Mouse (Mus musculus) limb, embryonic 12.5 days (tissue): ENCODE measurements around the gene Pld1. TPM values are rescaled to one million over a fixed set of nuclear protein-coding genes. Genes with fewer than 3 reads are reported as not detected.

Experiments
- ATAC-seq: fragments of 200-750 bp; cut with Nextera tagmentation; 2 replicates; pipeline ENCODE4 v1.8.0; 2017; ENCODE audit warnings: low read depth, moderate TSS enrichment; ENCODE audit not compliant: insufficient number of reproducible peaks, insufficient read depth, low FRiP score, low TSS enrichment
- H3K27ac ChIP-seq: fragments of 300-500 bp; sonication (generic); 2 replicates; pipeline ENCODE4 v1.5.1; 2016; ENCODE audit warnings: mild to moderate bottlenecking, moderate library complexity
- H3K27me3 ChIP-seq: fragments of 300-500 bp; sonication (generic); 2 replicates; pipeline ENCODE4 v1.6.1; 2016; ENCODE audit warnings: mild to moderate bottlenecking, moderate library complexity
- H3K36me3 ChIP-seq: fragments of 300-500 bp; sonication (generic); 2 replicates; pipeline ENCODE4 v1.6.1; 2016; ENCODE audit warnings: mild to moderate bottlenecking, moderate library complexity
- H3K4me1 ChIP-seq: fragments of 300-500 bp; sonication (generic); replicated peaks from 2 replicates; pipeline ENCODE4 v1.6.1; 2016
- H3K4me2 ChIP-seq: fragments of 300-500 bp; sonication (generic); 2 replicates; pipeline ENCODE4 v1.6.1; 2016; ENCODE audit warnings: mild to moderate bottlenecking, moderate library complexity
- H3K4me3 ChIP-seq: fragments of 300-500 bp; sonication (generic); replicated peaks from 2 replicates; pipeline ENCODE4 v1.5.1; 2016; ENCODE audit warnings: mild to moderate bottlenecking
- H3K9ac ChIP-seq: fragments of 300-500 bp; sonication (generic); replicated peaks from 2 replicates; pipeline ENCODE4 v1.6.1; 2016; ENCODE audit warnings: mild to moderate bottlenecking, moderate library complexity
- H3K9me3 ChIP-seq: fragments of 300-500 bp; sonication (generic); 2 replicates; pipeline ENCODE4 v1.6.1; 2016; ENCODE audit warnings: mild to moderate bottlenecking, moderate library complexity
- WGBS: fragments of 180-500 bp; shearing (Covaris S2); methylation state at CpG from one replicate; pipeline ENCODE4 v1.1.7; 2016; 5-methylcytosine and 5-hydroxymethylcytosine counted together
- polyA plus RNA-seq: library from polyadenylated mRNA; unstranded; fragments of >200 nt; fragmentation: Nextera tagmentation; extraction: Ambion mirVana; gene quantifications from 2 replicates; pipeline ENCODE4 v1.2.1, GENCODE M21; 2016

Pld1 gene
- polyA plus RNA-seq, 1 experiment from 2014 or later: 2.8 TPM

DNA sequence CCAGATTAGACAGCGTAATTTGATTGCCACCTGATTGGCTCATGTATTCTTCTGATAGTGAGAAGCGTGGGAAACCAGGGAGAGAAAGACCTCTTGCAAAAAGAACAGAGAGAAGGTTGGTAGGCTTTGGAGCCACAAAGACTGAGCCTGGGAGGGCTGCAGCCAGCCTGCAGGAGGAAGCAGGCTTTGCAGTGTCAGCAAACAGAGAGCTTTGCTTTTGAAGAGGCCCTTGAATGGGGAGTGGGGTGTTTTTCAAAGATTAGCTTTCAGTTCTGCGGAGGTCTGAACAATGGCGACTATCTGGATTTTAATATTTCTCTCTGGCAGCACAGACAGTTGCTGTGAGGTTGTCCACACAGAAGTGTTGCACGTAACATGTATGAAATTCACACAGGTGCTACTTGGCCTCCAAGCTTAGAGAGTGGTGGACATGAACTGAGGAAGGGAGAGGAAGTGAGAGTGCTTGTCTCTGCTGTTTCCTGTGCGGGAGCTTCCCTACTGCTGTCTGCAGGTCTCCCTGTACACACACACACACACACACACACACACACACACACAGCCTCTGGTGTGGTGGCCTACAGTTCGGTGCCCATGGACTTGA, 93.2 kb downstream of the Pld1 start:
- WGBS: 87% methylated on average over 7 of the region's 7 CpGs
- ATAC-seq: no peak
- Histone ChIP-seq H3K4me1 (no peaks in the 10 kb centered on the region), H3K36me3 (no peaks in the 10 kb centered on the region), H3K27ac (no peak overlapping the region), H3K9me3 (no peaks in the 10 kb centered on the region), H3K4me3 (no peak overlapping the region), H3K4me2 (no peak overlapping the region), H3K27me3 (no peaks in the 10 kb centered on the region), H3K9ac (no peak overlapping the region)

DNA sequence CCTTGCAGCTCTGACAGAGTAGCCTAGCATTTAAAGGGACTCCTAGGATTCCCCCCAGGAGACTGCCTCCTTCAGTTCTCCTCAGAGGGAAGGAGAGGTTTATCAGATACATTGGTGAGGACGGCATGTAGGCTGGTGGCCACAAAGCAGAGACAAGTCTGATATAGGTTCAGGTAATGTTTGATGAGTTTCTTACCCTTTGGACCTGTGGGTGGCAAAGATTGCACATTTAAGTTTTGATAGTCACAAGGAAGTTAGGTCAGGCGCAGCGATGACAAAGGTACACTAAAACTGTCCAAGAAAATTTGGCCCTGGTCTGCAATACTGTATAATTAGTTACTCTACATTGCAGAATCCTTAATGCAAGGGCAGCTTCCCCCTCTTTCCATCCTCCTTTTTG, 95.4 kb downstream of the Pld1 start:
- no peaks in the 10 kb centered on the region for H3K9me3 ChIP-seq
- WGBS: 95% methylated on average over 3 of the region's 3 CpGs
- no peaks in the 10 kb centered on the region for H3K36me3 ChIP-seq
- H3K27me3 ChIP-seq: no peaks in the 10 kb centered on the region
- no peaks in the 10 kb centered on the region for H3K4me1 ChIP-seq
- H3K4me2 ChIP-seq: no peak overlapping the region
- no peak overlapping the region for H3K4me3 ChIP-seq
- no peak overlapping the region for H3K27ac ChIP-seq
- ATAC-seq: no peak
- no peak overlapping the region for H3K9ac ChIP-seq

DNA sequence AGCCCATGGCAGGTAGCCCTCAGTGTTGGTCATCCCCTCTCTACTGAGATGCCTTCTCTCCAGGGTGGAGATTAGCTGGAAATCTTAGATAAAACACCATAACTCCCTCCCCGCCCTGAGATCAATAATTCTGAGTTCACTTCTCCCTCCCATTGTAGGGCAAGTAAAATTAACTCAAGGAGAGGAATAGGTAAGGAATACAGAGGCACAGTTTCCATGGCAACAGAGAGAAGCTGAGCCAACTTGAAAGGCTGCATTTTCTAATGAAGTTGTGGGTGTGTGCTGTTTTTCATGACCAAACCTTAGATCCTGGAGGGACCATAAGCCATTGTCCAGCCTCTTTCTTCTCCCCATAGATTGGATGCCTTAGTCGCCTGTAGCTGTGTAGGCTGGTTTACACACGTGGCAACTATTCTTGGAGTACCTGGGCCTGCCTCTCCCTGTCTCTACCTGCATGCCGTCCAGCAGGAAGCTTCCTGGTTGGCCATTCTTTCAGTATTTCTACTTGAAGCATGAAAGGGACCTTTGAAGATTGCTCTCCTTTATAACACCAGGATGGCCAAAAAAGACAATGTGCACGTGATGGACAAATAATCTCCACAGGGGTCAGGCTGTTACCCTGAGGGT, 96.3 kb downstream of the Pld1 start:
- no peaks in the 10 kb centered on the region for H3K4me1 ChIP-seq
- H3K4me2 ChIP-seq: no peak overlapping the region
- H3K27ac ChIP-seq: no peak overlapping the region
- H3K36me3 ChIP-seq: no peaks in the 10 kb centered on the region
- no peaks in the 10 kb centered on the region for H3K9me3 ChIP-seq
- ATAC-seq: no peak
- no peak overlapping the region for H3K9ac ChIP-seq
- 80% methylated on average over 5 of the region's 5 CpGs for WGBS
- H3K4me3 ChIP-seq: no peak overlapping the region
- no peaks in the 10 kb centered on the region for H3K27me3 ChIP-seq

DNA sequence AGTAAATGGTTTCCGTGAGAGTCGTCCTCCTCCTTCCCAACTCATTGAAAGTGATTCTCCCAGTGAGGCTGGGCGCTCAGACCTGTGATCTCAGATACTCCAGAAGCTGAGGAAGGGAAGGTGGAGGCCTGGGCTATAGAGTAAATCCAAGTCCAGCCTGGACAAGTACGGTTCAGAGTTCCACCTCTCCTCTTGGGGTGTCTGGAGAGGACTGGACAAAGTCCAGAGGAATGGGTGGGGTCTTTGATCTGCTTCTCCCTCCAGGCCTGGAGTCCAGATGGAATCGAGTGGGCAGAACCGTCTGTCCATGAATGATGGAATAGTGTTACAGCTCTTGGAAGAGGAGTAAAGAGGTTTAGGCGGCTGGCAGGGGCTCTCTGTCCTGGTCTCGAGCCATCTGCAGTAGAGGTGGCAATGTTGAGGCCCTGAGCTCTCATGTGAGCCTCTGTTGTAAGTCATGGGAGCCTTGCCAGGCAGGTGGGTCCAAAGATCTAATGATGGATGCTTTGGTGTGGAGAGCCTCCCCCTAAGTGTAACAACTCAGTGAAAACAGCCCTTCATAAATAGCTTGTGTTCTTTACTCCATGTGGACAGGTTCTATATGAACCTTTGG, 98.9 kb downstream of the Pld1 start:
- 46% methylated on average over 8 of the region's 8 CpGs for WGBS
- ATAC-seq: no peak
- Histone ChIP-seq H3K9ac (no peak overlapping the region), H3K4me3 (no peak overlapping the region), H3K9me3 (no peaks in the 10 kb centered on the region; the same call in 1 of the 2 replicates), H3K36me3 (no peaks in the 10 kb centered on the region), H3K27ac (no peak overlapping the region), H3K4me1 (no peaks in the 10 kb centered on the region), H3K27me3 (no peaks in the 10 kb centered on the region), H3K4me2 (no peak overlapping the region)

DNA sequence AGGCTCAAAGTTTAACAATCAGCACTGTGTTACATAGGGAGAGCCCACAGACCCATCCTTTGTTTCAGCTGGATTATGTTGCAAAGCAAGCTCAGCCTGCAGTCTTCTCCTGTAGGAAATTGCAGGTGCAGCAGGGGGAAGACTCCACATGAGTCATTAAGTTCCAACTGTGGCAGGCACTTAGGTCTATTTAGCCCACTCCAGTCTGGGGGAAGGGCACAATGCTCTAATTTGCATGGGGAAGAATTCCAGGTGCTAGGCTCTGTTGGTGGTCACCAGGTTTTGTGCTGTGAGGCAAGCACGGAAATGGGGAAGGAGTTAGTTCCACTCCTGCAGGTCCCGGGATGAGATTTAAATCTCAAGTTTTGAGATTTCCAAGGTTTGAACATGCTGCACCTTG, 99.6 kb downstream of the Pld1 start:
- no peak overlapping the region for H3K9ac ChIP-seq
- 44% methylated on average over 2 of the region's 2 CpGs for WGBS
- no peak overlapping the region for H3K27ac ChIP-seq
- H3K4me2 ChIP-seq: no peak overlapping the region
- H3K27me3 ChIP-seq: no peaks in the 10 kb centered on the region
- ATAC-seq: no peak
- H3K9me3 ChIP-seq: no peaks in the 10 kb centered on the region; the same call in 1 of the 2 replicates
- H3K4me3 ChIP-seq: no peak overlapping the region
- no peaks in the 10 kb centered on the region for H3K36me3 ChIP-seq
- H3K4me1 ChIP-seq: no peaks in the 10 kb centered on the region

DNA sequence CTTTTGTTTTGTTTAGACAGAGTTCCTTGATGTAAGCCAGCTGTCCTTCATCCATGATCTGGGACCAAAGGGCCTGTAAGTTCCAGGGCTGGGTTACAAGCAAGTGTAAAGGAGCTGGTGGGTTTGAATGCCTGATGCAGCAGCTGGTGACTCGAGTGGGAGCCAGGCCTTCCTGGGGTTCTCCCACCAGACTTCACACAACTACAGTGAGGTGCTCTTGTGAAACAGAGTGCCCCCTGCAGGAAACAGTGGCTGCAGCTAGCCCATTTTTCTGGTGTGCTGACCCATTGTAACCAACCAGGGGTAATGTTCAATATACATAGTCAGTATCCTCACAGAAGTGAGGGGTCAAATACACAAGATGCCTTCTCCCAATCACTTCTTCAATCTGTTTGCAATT, 101.3 kb downstream of the Pld1 start:
- H3K9ac ChIP-seq: no peak overlapping the region
- H3K27me3 ChIP-seq: no peaks in the 10 kb centered on the region
- H3K4me1 ChIP-seq: no peaks in the 10 kb centered on the region
- ATAC-seq: no peak
- 28% methylated on average over 1 of the region's 1 CpGs for WGBS
- no peaks in the 10 kb centered on the region for H3K36me3 ChIP-seq
- H3K4me3 ChIP-seq: no peak overlapping the region
- no peaks in the 10 kb centered on the region; the same call in 1 of the 2 replicates for H3K9me3 ChIP-seq
- no peak overlapping the region for H3K27ac ChIP-seq
- H3K4me2 ChIP-seq: no peak overlapping the region

DNA sequence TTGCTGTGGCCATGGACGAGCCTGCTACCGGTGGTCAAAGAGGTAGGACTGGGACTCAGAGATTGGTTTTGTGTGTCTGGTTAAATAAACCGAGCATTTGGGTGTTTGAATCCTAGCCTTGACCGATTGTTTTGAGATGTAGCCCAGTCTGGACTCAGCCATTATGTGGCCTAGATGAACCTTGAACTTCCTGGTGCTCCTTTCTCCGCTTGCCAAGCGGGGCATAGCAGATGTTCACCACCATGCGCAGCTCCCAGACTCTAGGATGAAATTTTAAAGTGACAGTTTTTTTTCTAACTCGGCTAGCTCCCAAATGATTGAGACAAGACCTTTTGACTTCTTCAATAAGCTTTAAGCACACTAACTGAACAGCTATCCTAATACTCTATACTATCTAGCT, 102.7 kb downstream of the Pld1 start:
- 87% methylated on average over 8 of the region's 8 CpGs for WGBS
- Histone ChIP-seq H3K36me3 (no peaks in the 10 kb centered on the region), H3K9me3 (no peaks in the 10 kb centered on the region; the same call in 1 of the 2 replicates), H3K27me3 (no peaks in the 10 kb centered on the region), H3K27ac (no peak overlapping the region), H3K4me2 (no peak overlapping the region), H3K9ac (no peak overlapping the region), H3K4me3 (no peak overlapping the region), H3K4me1 (no peaks in the 10 kb centered on the region)
- ATAC-seq: no peak

DNA sequence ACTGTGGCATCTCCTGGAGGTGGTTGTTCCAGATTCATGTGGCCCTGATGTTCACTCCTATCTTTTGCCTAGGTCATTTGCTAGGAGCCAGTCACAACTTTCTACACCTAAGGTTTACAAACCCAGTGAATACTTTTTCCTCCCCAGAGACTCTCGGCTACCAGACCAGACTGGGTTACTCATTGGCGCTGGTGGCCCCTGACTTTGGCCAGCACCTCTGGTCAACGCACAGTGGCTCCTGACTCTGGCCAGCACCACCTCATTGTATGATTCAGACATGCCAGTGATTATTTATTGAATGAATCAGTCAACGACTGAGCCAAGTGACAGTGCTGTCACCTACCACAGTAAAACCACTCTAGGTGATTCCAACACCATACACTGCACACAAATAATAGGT, 103.9 kb downstream of the Pld1 start:
- no peak for ATAC-seq
- Histone ChIP-seq H3K9ac (no peak overlapping the region), H3K4me2 (no peak overlapping the region), H3K4me3 (no peak overlapping the region), H3K27ac (no peak overlapping the region), H3K27me3 (no peaks in the 10 kb centered on the region), H3K36me3 (no peaks in the 10 kb centered on the region), H3K9me3 (no peaks in the 10 kb centered on the region; the same call in 1 of the 2 replicates), H3K4me1 (no peaks in the 10 kb centered on the region)
- WGBS: 94% methylated on average over 4 of the region's 4 CpGs

DNA sequence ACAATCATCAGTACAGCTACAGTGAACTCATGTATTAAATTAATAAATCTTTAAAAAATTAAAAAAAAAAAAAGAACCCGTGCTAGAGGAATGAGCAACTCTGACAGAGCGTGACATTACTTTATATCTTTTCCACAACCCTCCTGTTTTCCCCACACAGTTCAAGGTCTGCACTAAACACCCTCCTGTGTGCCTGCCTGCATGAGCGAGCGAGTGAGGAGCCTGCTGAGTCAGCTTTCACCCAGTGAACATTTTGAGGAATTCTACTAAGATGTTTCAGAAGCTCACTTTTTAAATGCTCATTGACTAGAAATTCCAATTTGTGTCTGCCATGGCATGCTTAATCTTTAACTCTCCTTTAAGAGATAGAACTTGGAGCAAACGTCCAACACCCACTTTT, 109.1 kb downstream of the Pld1 start:
- Histone ChIP-seq H3K9ac (no peak overlapping the region), H3K27me3 (no peaks in the 10 kb centered on the region), H3K9me3 (no peaks in the 10 kb centered on the region), H3K27ac (no peak overlapping the region), H3K4me1 (no peaks in the 10 kb centered on the region), H3K4me3 (no peak overlapping the region), H3K36me3 (no peaks in the 10 kb centered on the region), H3K4me2 (no peak overlapping the region)
- ATAC-seq: no peak
- 89% methylated on average over 5 of the region's 5 CpGs for WGBS

DNA sequence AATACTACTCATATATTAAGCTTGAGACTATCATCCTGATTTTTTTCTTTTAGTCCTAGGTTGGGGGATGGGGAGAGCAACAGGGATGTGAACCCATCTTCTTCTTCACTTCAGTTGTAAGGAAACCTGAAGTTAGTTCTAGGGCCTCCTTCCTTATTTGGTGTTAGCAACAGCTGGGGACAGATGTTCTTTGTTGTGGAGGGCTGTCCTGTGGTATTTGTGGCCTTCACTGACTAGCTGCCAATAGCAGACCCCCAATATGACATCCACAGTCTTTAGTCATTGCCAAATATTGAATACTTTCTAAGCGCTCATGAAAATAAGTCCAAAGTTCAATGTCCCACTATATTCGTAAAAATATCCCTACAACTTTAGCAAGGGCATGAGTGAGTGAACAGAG, 111.0 kb downstream of the Pld1 start:
- H3K36me3 ChIP-seq: no peaks in the 10 kb centered on the region
- 96% methylated on average over 2 of the region's 2 CpGs for WGBS
- H3K4me1 ChIP-seq: no peaks in the 10 kb centered on the region
- H3K4me2 ChIP-seq: no peak overlapping the region
- no peak overlapping the region for H3K4me3 ChIP-seq
- H3K9me3 ChIP-seq: no peaks in the 10 kb centered on the region
- H3K9ac ChIP-seq: no peak overlapping the region
- ATAC-seq: no peak
- H3K27ac ChIP-seq: no peak overlapping the region
- no peaks in the 10 kb centered on the region for H3K27me3 ChIP-seq

DNA sequence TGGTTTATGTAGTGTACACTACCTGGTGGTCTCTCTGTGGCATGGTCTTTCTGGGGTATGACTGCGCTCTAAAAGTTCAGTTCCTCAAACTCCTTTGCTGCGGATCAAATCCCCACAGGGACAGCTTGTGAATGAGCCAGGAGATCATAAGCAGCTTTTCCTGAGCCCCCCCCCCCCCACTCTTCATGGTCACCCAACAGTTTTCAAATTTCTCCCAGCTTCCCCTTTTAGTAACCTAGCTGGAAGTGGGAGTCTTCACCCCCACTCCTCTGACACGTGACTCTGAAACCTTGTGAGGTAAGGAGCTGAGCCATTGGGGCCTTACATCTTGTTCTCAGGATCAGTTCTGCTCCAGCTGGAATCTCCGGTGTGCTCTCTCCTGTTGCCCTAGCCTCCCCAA, 114.6 kb downstream of the Pld1 start:
- WGBS: 79% methylated on average over 4 of the region's 4 CpGs
- ATAC-seq: no peak
- Histone ChIP-seq H3K4me2 (no peak overlapping the region), H3K27ac (no peak overlapping the region), H3K9me3 (no peaks in the 10 kb centered on the region), H3K27me3 (0 out of 2 replicates have a peak, but pooled peaks cover 4% of the 10 kb centered on the region), H3K36me3 (no peaks in the 10 kb centered on the region), H3K4me1 (no peaks in the 10 kb centered on the region), H3K4me3 (no peak overlapping the region), H3K9ac (no peak overlapping the region)
